Mouse (Mus musculus) right cerebral cortex, postnatal 10 days (tissue): Measurements from ENCODE around the gene Fbxw20.
"Not testable (repeated sequence)": the region's sequence is repeated elsewhere in the genome, so short reads cannot be mapped to it uniquely, and the experiment has no call there.

Experiments used
- DNase-seq, 2 experiments: peaks; one replicate each; pipeline ENCODE4 v3.0.0; 2021; ENCODE audit warnings: low spot score in 2 of 2

The Fbxw20 gene

GRCm38 (mm10) chr9:109234654-109235053 lies at the start of gene Fbxw20:
Gene Fbxw20, minus strand, starts transcription at chr9:109234754.
- DNase-seq: no peak

DNA sequence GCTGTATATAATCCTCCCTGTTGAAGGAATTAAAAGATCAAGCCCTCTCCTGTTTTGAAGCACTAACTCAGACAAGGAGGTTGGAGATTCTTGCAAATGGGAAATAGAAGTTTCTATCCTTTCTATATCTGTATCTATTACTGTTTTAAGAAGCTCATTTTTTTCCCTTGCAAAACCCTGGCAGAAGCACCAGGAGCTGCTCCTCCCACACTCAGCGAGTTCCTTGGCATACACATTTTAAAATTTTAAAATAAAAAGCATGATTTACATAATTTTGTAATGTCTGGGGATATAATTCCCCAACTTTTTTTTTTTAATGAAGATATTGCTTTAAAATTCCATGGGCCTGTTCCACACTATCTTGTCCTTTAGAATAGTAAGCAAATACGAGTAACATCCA lies 28.5 kb upstream of the Fbxw20 start:
- peak; percentile 28 to 37 for DNase-seq

DNA sequence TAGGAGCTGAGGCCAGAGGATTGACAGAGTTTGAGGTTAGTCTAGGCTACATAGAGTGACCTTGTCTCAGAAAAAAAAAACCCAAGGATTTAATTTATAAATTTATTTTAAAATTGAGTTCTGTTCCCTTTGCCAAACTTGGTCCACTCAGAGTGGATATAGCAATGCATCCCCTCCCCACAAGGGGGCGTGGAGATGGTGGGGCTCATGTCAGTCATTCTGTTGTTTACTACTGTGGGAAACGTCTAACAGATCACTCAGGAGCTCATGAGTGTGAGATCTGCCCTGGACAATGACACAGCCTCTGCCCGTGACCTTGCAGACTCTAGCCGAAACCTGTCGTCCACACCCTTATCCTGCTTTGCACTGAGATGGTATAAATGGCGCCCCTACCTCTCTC lies 16.1 kb downstream of the Fbxw20 start:
- DNase-seq: no peak

DNA sequence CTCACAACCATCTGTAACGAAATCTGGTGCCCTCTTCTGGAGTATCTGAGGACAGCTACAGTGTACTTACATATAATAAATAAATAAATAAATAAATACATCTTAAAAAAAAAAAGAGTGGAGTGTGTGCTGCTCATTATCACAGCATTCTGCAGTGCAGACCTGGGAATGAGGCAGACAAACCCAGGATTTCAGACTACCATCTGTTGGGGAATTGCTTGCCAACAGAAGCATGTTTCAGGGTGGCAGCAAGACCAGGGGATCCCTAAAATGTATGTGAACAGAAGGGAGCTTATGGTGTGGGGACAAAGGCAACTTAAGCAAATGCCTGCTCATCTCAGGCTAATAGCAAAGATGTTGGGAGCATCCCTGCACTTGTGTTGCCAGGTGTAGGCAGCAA lies 33.2 kb downstream of the Fbxw20 start:
- peak; percentile 20 to 32 for DNase-seq

DNA sequence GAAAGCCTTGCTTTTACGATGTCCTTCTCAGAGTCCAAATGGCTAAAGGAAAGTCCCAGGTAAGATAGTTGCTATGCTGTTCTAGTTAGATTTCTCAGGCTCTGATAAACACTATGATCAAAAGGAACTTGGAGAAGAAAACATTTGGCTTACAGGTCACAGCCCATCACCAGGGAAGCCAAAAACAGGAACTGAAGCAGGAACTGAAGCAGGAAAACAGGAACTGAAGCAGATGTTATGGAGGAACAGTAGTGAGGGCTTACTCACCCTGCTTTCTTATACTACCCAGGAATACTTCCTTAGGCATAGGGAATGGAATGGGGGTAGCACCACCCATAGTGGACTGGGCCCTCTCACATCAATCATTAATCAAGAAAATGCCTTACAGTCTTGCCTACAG lies 34.2 kb downstream of the Fbxw20 start:
- DNase-seq: no peak

DNA sequence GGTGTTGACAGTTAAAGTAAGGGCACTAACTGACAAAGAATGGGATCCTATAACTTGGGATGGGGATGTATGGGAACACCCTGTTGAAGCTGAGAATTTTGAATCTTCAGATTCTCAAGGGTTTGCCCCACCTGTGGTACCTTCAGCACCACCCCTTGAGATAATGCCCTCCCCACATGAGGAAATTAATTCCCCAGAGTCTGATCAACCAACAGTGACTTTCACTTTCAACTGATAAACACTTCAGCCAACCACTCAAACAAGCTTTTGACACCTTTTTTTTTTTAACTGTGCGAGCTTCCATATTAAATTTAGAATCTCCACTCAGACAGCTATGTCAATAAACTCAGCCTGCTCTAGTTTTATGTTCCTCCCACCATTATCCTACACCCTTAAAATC lies 35.2 kb downstream of the Fbxw20 start:
- DNase-seq: no peak

- DNase-seq: not testable (repeated sequence)
Measured at GRCm38 (mm10) chr9:109195875-109196274, 38.7 kb downstream of the Fbxw20 start, which contains the start of gene Fbxw13. Gene Fbxw13, minus strand, starts transcription at chr9:109195975.

DNA sequence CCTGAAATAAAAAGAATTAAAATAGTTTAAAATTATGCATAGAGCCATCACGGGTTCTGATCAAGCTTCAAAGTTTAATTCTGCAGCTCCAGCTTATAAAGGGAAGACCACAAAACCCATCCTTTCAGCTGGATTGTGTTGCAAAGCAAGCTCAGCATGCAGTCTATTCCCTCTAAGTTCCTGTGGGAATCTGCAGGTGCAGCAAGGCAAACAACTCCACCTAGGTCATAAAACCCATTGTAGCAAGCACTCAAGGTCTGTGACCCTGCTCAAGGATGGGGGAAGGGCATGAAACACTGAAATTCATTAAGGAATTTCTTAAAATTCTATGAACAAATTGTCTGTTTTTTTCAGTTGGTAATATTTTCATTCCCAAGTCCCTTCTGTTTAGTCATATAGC lies 57.3 kb downstream of the Fbxw20 start:
- DNase-seq: no peak

DNA sequence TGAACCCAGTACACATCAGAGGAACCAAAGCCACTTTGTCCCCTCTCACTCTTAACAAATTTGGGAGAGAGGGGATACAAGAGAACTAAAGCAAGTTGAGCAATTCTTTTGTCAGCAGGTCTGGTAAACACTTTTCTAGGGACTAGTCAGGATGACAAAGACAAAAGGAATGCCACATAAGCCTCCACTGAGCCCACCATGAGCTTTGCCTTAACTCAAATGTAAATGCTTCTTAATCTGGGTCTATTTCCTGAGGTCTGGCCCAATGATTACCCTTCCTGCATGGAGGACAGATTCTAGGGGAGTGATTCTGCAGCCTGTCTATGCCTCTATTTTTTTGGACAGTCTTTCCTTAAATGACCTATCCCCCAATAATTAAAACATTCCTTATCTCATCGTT lies 58.3 kb downstream of the Fbxw20 start:
- DNase-seq: no peak
